Mouse (Mus musculus): ENCODE data around the gene Nol4l. TPM values are rescaled to one million over a fixed set of nuclear protein-coding genes. Genes with fewer than 3 reads are reported as not detected.
A peak's percentile ranks its signal among the peaks of the same experiment; 100 is the strongest.
"Not testable (repeated sequence)": the region's sequence is repeated elsewhere in the genome, so short reads cannot be mapped to it uniquely, and the experiment has no call there.

Gene Nol4l
- polyA plus RNA-seq, 1 experiment from 2014 or later = 43.9 TPM

DNA sequence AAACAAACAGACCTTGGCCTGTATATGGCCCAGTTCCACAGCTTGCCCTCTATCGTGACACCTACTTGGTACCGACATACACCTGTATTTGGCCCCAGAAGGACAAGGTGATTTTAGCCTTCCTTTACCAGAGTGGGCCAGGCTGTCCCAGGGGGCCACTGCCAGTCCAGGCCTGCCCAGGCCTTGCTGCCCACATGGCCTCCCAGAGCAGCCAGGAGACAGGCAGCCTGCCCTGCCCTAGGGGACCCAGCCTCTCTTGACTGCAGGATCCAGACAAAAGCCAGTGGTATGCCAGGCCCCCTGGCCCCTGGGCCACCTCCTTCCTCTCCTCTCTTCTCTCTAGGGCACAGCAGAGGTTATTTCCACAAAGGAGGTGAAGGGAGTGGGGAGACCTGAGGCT lies 21.8 kb downstream of the Nol4l start:
- 0 out of 2 replicates have a peak overlapping the region, but pooled peaks have one; percentile 37 for H3K27ac ChIP-seq
- H3K36me3 ChIP-seq = no peaks in the 10 kb centered on the region
- no peaks in the 10 kb centered on the region for H3K27me3 ChIP-seq
- H3K4me2 ChIP-seq (replicated peaks) = no peak overlapping the region
- no peak overlapping the region for H3K4me3 ChIP-seq (replicated peaks)
- H3K4me1 ChIP-seq (replicated peaks) = peaks cover 54% of the 10 kb centered on the region
- no peak for ATAC-seq
- WGBS = 98% methylated on average over 2 of the region's 2 CpGs
- no peak overlapping the region for H3K9ac ChIP-seq (replicated peaks)
- H3K9me3 ChIP-seq = no peaks in the 10 kb centered on the region

DNA sequence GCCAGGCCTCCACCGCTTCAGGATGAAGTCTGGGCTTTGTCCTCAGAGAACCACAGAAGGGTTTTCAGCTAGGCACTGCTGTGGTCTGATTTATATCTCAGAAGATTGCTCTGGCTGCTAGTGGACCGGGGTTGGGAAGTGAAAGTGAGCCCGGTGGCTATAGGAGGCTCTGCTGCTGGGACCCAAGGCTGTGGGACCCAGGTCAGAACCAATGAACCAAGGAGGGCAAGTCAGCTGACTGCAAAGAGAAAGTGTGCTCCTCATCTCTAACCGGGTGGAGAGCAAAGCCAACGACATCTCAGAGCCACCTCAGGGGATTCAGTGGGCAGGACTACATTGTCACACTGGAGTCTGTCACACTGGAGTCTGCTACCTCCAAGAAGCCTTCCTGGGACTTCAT lies 23.4 kb downstream of the Nol4l start:
- no peak overlapping the region for H3K9ac ChIP-seq (replicated peaks)
- H3K4me2 ChIP-seq (replicated peaks) = no peak overlapping the region
- no peak for ATAC-seq
- peaks cover 38% of the 10 kb centered on the region for H3K4me1 ChIP-seq (replicated peaks)
- WGBS = 86% methylated on average over 5 of the region's 5 CpGs
- H3K9me3 ChIP-seq = no peaks in the 10 kb centered on the region
- H3K27ac ChIP-seq = no peak overlapping the region
- H3K4me3 ChIP-seq (replicated peaks) = no peak overlapping the region
- H3K36me3 ChIP-seq = no peaks in the 10 kb centered on the region
- H3K27me3 ChIP-seq = peaks cover under 1% of the 10 kb centered on the region; the same call in 1 of the 2 replicates

- Histone ChIP-seq H3K9me3 (no peaks in the 10 kb centered on the region), H3K9ac (replicated peaks) (no peak overlapping the region), H3K4me3 (replicated peaks) (no peak overlapping the region), H3K36me3 (no peaks in the 10 kb centered on the region), H3K27me3 (peaks cover 40% of the 10 kb centered on the region), H3K4me1 (replicated peaks) (peaks cover 39% of the 10 kb centered on the region), H3K4me2 (replicated peaks) (no peak overlapping the region), H3K27ac (no peak overlapping the region)
- ATAC-seq = no peak
- 64% methylated on average over 4 of the region's 4 CpGs for WGBS
Observed at GRCm38 (mm10) chr2:153499154-153499553, 30.6 kb downstream of the Nol4l start.

DNA sequence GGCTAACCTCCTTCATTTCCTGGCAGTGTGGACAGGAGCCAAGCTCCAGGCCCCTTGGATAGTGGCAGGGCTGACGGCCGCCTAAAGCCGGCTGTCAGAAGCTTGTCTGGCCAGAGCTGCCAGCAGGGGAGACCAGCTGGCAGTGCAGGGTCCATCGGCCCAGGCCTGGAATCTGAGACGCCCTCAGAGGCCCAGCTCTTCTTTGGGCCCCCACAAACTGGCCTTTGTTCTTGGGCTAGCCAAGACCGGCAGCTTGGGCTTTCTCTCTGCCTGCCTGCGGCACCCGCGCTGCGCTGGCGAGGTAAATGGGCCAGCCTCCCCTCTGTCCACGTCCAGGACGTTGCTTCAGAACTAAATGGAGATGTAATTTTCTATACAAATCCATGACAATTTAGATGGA lies 32.9 kb downstream of the Nol4l start:
- H3K4me2 ChIP-seq (replicated peaks) = 0 out of 2 replicates have a peak overlapping the region, but pooled peaks have one; percentile 5
- ATAC-seq = peak; percentile 31
- peaks cover 56% of the 10 kb centered on the region for H3K4me1 ChIP-seq (replicated peaks)

DNA sequence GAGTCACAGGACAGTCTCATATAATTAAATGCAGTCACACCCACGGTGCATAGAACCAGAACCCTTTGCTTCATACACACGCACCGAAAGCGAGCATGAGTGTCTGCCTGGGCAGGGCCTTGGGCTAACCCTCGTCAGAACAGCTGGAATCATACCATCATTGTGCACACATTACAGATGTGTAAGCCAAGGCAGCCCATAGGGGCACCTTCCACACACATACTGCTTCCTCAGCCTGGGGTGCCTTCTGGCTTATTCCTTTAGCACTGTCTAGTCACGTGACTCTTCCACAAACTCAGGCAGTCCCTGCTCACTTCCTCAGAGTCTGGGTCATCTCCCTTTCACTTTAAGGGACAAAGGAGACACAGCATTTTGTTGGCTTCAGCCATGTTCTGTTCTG lies 33.5 kb downstream of the Nol4l start:
- H3K27me3 ChIP-seq = peaks cover 38% of the 10 kb centered on the region
- no peaks in the 10 kb centered on the region for H3K36me3 ChIP-seq
- H3K9ac ChIP-seq (replicated peaks) = no peak overlapping the region
- H3K4me2 ChIP-seq (replicated peaks) = 0 out of 2 replicates have a peak overlapping the region, but pooled peaks have one; percentile 5
- H3K4me1 ChIP-seq (replicated peaks) = peaks cover 62% of the 10 kb centered on the region
- WGBS = 88% methylated on average over 6 of the region's 6 CpGs
- H3K27ac ChIP-seq = peak overlapping the region; percentile 68
- ATAC-seq = no peak
- H3K9me3 ChIP-seq = no peaks in the 10 kb centered on the region
- no peak overlapping the region for H3K4me3 ChIP-seq (replicated peaks)

More for the DNA sequence above, 32.9 kb downstream of the Nol4l start:
- H3K9ac ChIP-seq (replicated peaks) = peak overlapping the region; percentile 40; the same call in 1 of the 2 replicates
- H3K27me3 ChIP-seq = peaks cover 40% of the 10 kb centered on the region
- 6% methylated on average over 13 of the region's 13 CpGs for WGBS
- peak overlapping the region; percentile 68 for H3K27ac ChIP-seq
- no peaks in the 10 kb centered on the region for H3K9me3 ChIP-seq
- no peaks in the 10 kb centered on the region for H3K36me3 ChIP-seq
- no peak overlapping the region for H3K4me3 ChIP-seq (replicated peaks)

DNA sequence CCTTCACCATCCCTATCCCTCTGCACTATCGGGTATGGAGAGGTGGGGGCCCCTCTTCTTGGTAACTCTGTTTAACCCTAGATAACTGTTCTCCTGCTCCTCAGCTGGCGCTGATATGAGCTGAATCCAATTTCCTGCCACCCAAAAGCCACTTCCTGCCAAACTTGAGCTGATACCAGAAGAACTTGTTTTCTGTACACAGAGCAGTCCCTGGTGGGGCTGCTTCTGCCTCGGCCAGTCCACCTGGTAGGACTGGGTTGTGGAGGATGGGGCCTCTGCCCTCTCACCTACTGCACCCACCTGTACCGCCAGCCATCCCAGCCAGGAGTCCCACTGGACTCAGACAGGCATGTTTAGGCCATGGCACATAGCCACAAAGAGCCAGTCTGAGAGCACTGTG lies 34.0 kb downstream of the Nol4l start:
- Histone ChIP-seq H3K4me3 (replicated peaks) (no peak overlapping the region), H3K27me3 (peaks cover 37% of the 10 kb centered on the region), H3K36me3 (no peaks in the 10 kb centered on the region), H3K9ac (replicated peaks) (no peak overlapping the region), H3K9me3 (no peaks in the 10 kb centered on the region), H3K4me1 (replicated peaks) (peaks cover 67% of the 10 kb centered on the region), H3K4me2 (replicated peaks) (no peak overlapping the region), H3K27ac (no peak overlapping the region; the same call in 1 of the 2 replicates)
- 85% methylated on average over 4 of the region's 4 CpGs for WGBS
- ATAC-seq = no peak

DNA sequence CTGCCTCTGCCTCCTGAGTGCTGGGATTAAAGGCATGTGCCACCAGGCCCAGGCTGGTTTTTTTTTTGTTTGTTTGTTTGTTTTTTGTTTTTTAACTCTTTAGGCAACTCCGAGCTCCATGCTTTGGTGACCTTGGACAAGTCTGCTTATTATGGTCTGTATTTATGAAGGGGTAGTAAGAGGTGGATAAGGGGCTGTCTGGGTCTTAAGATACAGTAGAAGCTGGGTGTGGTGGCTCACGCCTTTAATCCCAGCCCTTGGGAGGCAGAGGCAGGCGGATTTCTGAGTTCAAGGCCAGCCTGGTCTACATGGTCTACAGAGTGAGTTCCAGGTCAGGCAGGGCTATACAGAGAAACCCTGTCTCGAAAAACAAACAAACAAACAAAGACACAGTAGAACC lies 34.4 kb downstream of the Nol4l start:
- Histone ChIP-seq H3K27me3 (peaks cover 33% of the 10 kb centered on the region), H3K4me1 (replicated peaks) (peaks cover 70% of the 10 kb centered on the region)
- H3K9me3 ChIP-seq; ATAC-seq; H3K4me2 ChIP-seq (replicated peaks); H3K9ac ChIP-seq (replicated peaks); H3K36me3 ChIP-seq; H3K4me3 ChIP-seq (replicated peaks); H3K27ac ChIP-seq: not testable (repeated sequence)
- 92% methylated on average over 4 of the region's 4 CpGs for WGBS

- ATAC-seq = no peak
- Histone ChIP-seq H3K4me3 (replicated peaks) (no peak overlapping the region), H3K27ac (peak overlapping the region; percentile 97), H3K9ac (replicated peaks) (peak overlapping the region; percentile 37; the same call in 1 of the 2 replicates), H3K27me3 (peaks cover 38% of the 10 kb centered on the region), H3K36me3 (no peaks in the 10 kb centered on the region), H3K4me1 (replicated peaks) (peaks cover 72% of the 10 kb centered on the region), H3K9me3 (no peaks in the 10 kb centered on the region), H3K4me2 (replicated peaks) (peak overlapping the region; percentile 86; the same call in 1 of the 2 replicates)
- WGBS = 27% methylated on average over 9 of the region's 9 CpGs
Observed at GRCm38 (mm10) chr2:153494293-153494811, 35.4 kb downstream of the Nol4l start.

- 18% methylated on average over 6 of the region's 6 CpGs for WGBS
- Histone ChIP-seq H3K4me2 (replicated peaks) (peak overlapping the region; percentile 86), H3K9me3 (no peaks in the 10 kb centered on the region), H3K36me3 (no peaks in the 10 kb centered on the region), H3K9ac (replicated peaks) (0 out of 2 replicates have a peak overlapping the region, but pooled peaks have one; percentile 77), H3K27ac (peak overlapping the region; percentile 97), H3K4me1 (replicated peaks) (peaks cover 72% of the 10 kb centered on the region), H3K27me3 (peaks cover 37% of the 10 kb centered on the region), H3K4me3 (replicated peaks) (no peak overlapping the region)
- no peak for ATAC-seq
Observed at GRCm38 (mm10) chr2:153493781-153494292, 35.9 kb downstream of the Nol4l start.

DNA sequence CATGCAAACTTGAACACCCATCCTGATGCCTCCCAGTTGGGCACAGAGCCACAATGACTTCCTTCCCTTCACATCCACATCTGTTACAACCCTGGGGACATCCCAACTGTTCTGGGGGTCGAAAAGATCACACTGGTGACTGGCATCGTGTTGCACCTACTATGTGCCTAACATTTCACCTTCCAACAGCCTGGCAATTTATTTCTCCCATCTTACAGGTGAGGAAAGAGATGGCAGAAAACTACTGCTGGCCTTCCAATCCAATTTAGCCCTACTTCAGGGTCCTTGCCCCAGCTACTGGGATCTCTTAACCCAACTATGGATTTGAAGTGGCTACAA lies 36.4 kb downstream of the Nol4l start:
- H3K9ac ChIP-seq (replicated peaks) = peak overlapping the region; percentile 77
- 23% methylated on average over 2 of the region's 2 CpGs for WGBS
- H3K27me3 ChIP-seq = peaks cover 32% of the 10 kb centered on the region
- H3K4me2 ChIP-seq (replicated peaks) = peak overlapping the region; percentile 86
- peak overlapping the region; percentile 52 for H3K4me3 ChIP-seq (replicated peaks)
- H3K27ac ChIP-seq = peak overlapping the region; percentile 97
- no peaks in the 10 kb centered on the region for H3K36me3 ChIP-seq
- peaks cover 72% of the 10 kb centered on the region for H3K4me1 ChIP-seq (replicated peaks)
- ATAC-seq = no peak
- H3K9me3 ChIP-seq = no peaks in the 10 kb centered on the region

DNA sequence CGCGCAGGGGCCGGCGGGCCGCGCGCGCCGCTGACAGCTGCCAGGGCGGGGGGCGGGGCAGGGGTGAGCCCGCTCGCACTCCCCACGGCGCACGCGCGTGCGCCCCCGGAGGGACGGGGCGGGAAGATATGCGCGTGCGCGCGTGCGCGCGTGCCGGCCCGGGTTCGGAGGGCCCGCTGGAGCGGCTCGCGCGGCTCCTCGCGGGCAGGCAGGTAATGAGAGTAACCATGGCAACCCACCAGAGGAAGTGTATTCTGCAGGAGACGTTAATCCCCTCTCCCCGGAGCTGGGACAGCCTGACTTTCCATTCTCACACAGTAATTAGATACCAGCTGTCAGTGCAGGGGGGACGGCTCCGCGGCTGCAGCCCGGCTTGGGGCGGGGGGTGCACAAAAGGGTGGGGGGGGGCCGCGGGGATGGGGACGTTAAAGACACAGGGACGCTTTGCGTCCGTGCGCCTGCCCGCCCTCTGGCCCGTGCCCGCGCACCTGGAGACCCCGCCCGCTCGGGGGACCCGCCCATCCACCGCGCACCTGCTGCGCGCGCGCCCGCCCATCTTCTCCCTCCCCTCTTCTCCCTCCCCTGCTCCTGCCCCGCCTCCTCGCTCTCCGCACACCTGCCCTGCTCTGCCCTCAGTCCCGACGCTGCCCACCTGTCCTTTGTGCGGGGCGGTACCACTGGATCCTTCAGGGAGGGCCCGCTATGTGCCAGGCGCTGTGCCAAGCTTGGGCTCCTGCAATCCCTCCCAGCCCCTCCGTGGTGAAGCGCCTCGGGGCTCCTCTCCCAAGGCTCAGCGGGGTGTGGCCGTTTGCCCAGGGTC lies 37.0 kb downstream of the Nol4l start, which contains the start of gene 4930404H24Rik:
Gene 4930404H24Rik, plus strand, starts transcription at position 218 of the 820 bp plus-strand sequence.
- H3K4me2 ChIP-seq (replicated peaks) = peak within 1 kb of the TSS; percentile 86
- no peaks in the 10 kb centered on the region for H3K9me3 ChIP-seq
- no peaks in the 10 kb centered on the region for H3K36me3 ChIP-seq
- peaks cover 66% of the 10 kb centered on the region for H3K4me1 ChIP-seq (replicated peaks)
- peak within 1 kb of the TSS; percentile 77 for H3K9ac ChIP-seq (replicated peaks)
- under 1% methylated on average over 66 of the region's 83 CpGs for WGBS
- ATAC-seq = peak; percentile 88
- H3K27me3 ChIP-seq = peaks cover 30% of the 10 kb centered on the region
- H3K27ac ChIP-seq = peak within 1 kb of the TSS; percentile 97
- peak within 1 kb of the TSS; percentile 52 for H3K4me3 ChIP-seq (replicated peaks)

- ATAC-seq = peak; percentile 46
- H3K27ac ChIP-seq = peak overlapping the region; percentile 97
- peaks cover 60% of the 10 kb centered on the region for H3K4me1 ChIP-seq (replicated peaks)
- no peaks in the 10 kb centered on the region for H3K9me3 ChIP-seq
- peak overlapping the region; percentile 52 for H3K4me3 ChIP-seq (replicated peaks)
- 0% methylated on average over 24 of the region's 24 CpGs for WGBS
- peak overlapping the region; percentile 77 for H3K9ac ChIP-seq (replicated peaks)
- peaks cover 30% of the 10 kb centered on the region for H3K27me3 ChIP-seq
- H3K36me3 ChIP-seq = no peaks in the 10 kb centered on the region
- H3K4me2 ChIP-seq (replicated peaks) = peak overlapping the region; percentile 86
Observed at GRCm38 (mm10) chr2:153492179-153492517, 37.6 kb downstream of the Nol4l start.
